Mouse (Mus musculus) thymus, postnatal 36 days (tissue): ENCODE data around the gene Rai1.

Source experiments
- DNase-seq, 2 experiments: peaks; one replicate each; pipeline ENCODE4 v3.0.0; 2022; ENCODE audit warnings: mixed read lengths in 2 of 2

The Rai1 gene

DNA sequence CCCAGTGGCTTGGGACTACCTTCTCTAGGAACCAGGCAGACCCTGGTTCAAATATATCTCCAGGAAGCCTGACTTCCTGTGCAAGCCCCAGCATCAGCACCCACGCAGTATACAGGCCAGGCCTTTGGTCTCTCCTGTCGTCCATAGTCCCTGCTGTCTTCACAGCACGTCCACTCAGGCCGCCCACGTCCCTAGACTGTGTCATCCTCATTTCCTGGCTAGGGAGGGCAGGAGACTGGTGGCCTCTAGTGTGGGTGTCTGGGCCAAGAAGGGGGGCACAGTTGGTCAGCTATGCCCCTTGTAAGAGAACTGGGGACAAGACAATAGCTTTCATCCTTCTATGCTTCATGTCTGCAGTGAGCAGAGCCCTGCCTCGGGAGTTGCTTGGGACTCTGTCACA, 87.7 kb downstream of the Rai1 start:
- DNase-seq = no peak

- peak in 1 of 2 experiments; percentile 23 for DNase-seq
Measured at GRCm38 (mm10) chr11:60193556-60193955, 88.7 kb downstream of the Rai1 start.

GRCm38 (mm10) chr11:60195108-60195507, 90.3 kb downstream of the Rai1 start:
- peak in 1 of 2 experiments; percentile 31 for DNase-seq

DNA sequence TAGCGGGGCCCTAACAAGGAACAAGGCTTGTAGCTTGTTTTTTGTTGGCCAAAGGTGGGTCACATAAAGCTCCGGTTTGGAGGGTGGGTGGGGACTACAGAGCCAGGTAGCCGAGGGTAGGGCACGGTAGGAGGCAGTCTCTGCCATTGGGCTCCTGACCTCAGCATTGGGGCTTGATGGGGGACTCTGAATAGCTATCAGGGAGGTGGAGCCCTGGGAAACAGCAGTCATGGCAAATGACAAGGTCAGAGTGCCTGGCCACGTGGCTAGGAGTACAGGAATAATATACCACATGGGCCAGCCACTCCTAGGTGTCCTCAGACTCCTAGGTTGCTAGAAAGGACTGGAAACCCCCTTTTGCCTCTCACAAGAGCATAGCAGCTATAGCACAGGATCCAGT, 91.5 kb downstream of the Rai1 start:
- peak in 1 of 2 experiments; percentile 11 for DNase-seq

DNA sequence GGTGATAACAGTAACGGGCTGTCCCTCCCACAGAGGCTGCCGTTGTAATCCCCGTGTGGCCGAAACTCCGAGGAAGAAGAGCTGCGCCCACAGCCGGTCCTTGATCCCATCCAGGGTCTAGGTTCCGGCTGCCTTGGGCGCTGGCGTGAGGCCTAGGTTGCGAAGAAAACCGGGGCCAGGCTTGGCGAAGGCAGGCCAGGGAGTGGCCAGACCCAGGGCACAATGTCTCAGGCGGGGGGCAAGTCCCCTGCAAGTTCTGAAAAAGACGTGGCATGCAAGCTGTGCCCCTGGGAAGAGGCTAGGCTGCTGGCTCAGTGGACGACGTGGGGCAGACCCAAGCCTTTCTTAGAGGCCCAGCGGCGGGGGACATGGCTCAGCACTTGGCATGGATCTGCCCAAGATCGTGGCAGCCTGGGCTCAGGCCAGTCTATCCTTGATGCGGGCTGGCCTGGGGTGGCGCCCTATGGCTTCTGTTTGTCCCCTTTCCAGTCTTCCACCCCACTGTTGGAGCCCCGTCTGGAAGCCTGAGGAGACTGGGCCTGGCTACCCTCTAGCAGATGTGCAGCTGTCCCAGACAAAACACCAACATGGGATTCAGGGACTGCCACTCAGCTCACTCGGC, 93.3 kb downstream of the Rai1 start:
- peak in 1 of 2 experiments; percentile 37 for DNase-seq

DNA sequence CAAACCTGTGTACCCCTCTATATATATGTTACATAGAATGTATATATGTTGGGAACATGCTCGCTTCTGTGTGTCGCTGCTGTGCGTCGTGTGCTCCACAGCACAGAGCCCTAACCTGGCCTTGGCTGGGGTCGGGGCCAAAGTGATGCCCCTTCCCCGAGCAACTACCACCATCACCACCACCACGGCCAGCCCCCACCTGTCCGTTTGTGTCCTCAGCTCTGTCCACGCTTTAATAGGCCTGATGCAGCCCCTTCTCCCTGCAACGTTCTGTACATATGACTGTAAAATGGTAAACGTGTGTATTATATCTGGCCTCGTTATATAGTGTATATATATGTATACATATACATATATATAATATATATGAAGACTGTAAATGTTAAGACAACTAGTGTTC, 93.8 kb downstream of the Rai1 start:
- DNase-seq = peak in 1 of 2 experiments; percentile 20

DNA sequence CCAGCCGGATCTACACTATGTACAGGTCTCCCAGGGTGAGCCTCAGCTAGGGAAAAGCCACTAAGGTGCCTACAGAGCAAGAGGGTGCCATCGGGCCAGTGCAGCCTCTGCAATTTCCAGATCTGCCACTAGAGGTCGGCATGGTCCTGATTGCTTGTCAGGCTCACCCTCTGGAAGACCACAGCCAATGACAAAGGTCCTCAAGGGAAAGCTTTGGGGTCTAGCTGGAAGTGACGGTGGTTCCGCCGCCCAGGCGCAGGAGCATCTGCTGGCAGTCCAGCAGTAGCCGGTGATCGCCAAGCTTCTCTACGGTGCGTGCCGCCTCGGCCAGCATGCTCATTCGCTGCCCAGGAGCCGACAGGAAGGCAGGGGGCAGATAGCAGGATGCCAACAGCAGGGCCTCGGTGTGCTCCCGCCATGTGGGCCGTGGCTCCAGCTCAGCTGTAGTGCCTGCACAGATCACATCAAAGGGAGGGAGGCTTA, 94.9 kb downstream of the Rai1 start:
- DNase-seq = peak; percentile 89 to 94

DNA sequence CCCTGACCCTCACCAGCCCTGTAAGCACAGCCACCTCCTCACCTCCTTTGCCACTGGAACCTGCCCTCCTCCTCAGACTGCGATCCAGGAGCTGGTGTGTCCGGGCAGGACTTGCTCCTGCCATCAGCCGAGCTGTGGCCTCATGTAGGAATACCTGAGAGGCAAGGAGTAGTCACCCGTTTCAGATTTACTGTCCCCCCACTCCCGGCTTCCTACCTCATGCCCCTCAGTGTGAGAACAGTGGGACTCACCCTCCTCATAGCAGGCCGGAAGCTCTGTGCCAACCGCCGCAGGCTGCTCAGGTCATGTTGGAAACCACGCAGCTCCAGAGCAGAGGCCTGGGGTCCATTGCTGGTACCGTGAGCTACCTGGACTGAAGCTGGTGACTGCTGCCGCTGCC, 95.6 kb downstream of the Rai1 start:
- DNase-seq = no peak

DNA sequence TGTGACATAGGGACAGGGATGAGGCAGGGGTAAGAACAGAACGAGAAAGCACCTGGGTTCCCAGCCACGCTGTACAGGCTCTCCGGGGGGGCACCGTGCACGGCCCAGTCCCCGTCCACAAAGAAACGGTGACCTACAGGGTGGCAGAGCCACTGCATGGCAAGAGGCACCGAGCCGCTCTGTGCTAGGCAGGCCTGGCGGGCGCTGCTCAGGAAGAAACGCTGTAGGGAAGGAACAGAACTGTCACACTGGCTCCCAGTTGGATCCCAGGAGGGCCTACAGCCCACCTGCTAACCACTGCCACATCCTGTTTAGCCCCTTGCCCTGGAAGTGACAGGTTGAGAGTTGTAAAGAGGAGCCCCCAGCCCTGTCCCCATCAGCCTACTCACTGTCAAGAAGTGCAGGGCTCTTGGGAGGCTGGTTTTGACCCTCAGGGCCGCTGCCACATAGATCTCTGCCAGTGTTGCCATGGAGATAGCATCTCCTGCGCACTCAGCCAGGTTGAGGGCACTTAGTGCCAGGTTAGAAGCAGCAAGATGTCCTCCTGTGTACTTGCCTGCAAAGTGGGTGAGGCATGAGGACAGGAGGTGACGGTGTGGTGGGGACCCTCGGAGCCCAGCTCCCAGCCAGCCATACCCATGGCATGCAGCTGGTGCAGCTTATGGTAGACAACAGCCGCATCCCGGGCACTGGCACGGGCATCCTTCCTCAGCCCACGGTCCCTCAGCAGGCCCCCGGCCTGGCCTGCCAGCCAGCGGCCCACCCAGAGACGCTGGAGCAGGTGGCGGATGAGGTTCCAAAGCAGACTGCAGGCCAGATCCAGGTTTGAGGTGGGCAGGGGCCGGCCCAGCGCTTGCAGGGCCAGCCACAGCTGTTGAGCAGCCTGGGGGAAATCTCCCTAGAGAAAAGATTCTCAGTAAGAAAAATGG, 98.2 kb downstream of the Rai1 start:
- DNase-seq = no peak

GRCm38 (mm10) chr11:60205026-60205425, 100.2 kb downstream of the Rai1 start:
- DNase-seq = no peak

- no peak for DNase-seq
Measured at GRCm38 (mm10) chr11:60206207-60206606, 101.4 kb downstream of the Rai1 start.

GRCm38 (mm10) chr11:60208201-60208600, 103.4 kb downstream of the Rai1 start:
- DNase-seq = no peak

- no peak for DNase-seq
Measured at GRCm38 (mm10) chr11:60208712-60209111, 103.9 kb downstream of the Rai1 start.

DNA sequence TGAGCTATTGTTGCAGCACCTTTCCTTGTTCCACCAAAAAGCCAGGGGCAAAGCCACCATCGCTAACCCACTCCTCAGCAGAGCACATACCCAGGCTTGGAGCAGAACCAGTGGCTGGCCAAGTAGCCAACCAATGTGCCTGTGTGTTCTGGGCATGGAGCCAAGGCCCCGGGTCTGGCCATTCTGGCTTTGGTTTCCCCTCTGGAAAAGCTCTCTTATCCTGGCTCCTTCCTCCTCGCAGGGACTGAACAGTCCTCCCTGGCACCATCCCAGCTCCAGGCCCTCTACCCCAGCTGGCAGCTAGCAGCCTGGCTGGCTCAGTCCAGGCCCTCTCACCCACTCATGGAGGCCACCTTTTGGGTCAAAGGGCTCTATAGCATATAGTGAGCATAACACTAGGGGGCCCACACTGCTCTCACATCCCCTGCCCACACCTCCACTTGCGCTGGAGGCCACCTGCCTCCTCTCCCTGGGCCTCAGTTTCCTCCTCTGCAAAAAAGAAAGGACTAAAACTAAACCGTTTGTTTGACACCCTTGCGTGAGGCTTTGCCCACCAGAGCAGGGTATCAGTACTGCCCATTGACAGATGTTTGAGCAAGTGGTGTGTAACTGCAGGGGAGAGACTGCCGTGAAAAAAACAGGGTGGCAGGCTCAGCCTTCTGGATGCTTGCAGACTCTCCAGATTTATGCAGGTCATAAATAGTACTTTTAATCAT, 104.6 kb downstream of the Rai1 start:
- DNase-seq = no peak

GRCm38 (mm10) chr11:60209933-60210249, 105.1 kb downstream of the Rai1 start:
- no peak for DNase-seq

DNA sequence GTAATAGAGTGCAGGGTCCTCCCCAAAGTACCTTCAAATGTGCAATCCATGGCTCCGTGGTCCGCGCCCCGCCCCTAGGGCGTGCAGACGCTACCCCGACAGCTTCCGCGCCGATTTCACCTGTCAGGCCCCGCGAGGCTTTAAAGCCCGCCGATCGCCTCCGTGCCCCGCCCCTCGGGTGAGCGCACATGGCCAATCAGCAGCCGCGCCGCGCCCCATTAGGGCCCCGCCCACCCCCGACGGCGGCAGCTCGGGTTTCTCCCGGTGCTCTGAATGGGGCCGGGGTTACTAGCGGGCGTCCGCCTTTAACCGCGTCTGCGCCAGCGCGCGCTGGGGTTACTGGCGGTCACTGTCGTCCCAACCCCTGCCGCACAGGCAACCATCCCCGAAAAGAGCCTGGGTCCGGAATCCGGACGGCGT, 105.5 kb downstream of the Rai1 start:
- peak; percentile 97 to 98 for DNase-seq

DNA sequence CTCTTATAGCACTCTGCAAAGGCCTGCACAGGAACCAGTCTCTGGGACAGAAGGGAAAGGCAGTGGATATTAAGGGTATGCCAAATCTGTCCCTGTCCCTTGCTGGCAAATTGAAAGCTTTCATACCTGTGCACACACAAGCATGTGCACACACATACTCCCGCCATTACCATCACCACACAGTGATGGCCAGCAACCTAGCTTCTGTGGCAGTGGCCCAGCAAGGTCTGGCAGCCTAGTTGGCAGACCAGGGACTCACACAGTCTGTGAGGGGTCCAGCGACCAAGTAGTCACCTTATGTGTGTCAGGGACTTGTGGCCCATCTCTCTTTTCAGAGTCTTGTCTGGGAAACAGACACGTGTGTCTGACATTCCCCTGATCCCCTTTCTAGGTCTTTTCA, 106.3 kb downstream of the Rai1 start:
- no peak for DNase-seq

DNA sequence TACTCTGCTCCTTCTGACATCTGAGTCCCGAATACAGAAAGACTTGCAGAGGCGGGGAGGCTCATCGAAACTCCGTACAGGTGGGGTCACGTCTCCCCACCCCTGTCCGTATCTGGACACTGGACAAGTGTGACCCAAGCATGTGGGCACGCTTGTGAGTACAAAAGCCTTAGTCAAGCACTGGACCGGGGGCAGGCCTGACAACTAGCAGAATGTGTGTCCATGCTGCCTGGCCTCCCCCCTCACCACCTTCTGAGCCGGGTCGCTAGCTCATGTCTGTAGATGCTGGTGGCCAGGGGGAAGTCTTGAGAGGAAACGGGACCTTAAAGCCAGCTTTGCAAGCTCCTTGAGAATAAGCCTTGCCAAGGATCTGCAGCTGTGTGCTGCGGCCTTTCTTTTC, 106.9 kb downstream of the Rai1 start:
- no peak for DNase-seq

DNA sequence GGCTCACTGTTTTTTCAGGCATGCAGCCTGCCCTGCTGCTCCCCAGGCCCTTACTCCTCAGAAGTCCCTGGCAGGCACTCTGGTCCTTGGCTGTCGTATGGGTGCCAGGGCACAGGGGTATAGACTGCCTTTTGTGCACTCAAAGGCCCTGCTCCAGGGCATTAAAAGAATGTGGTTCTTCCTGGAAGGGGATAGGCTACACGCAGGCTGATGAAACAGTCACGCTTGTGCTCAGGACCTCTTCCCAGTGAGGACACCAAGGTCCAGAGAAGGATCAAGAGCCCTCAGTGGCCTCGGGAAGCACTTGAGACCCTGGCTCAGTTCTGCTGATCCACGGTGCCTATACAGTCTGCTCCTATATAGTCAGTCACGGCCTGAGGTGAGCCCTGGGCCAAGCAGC, 108.5 kb downstream of the Rai1 start:
- no peak for DNase-seq

DNA sequence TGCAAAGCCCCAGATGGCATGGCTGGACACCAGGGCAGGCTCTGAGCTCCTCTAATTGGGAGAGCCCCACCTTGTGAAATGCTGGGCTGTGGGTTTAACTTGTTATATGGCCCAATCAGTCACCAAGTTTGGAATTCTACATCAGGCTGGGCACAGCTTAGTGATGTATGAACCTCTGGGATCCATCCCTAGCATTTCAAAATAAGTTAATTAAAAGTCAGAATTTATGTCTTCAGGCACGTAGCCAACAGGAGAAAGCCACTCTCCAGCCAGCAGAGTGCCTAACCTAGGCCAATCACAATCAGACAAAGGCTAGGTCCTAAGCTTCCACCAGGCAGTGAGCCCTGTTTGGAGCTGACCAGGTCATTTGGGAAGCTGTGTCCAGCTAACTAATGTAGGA, 111.9 kb downstream of the Rai1 start:
- no peak for DNase-seq

DNA sequence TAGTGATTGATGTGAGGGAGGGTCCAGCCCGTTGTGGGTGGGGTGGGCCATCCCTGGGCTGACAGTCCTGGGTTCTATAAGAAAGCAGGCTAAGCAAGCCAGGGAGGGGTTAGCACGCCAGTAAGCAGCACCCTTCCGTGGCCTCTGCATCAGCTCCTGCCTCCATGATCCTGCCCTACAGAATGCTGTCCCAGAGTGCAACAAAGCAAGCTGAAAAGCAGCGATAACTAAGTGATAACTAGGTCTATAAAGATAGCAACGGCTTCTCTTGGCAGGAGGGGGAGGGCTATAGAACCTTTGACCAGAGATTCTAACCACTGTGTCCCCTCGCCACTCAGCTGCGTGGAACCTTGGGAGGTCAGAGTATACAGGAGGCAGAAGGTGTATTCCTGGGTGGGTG, 112.7 kb downstream of the Rai1 start:
- DNase-seq = no peak

DNA sequence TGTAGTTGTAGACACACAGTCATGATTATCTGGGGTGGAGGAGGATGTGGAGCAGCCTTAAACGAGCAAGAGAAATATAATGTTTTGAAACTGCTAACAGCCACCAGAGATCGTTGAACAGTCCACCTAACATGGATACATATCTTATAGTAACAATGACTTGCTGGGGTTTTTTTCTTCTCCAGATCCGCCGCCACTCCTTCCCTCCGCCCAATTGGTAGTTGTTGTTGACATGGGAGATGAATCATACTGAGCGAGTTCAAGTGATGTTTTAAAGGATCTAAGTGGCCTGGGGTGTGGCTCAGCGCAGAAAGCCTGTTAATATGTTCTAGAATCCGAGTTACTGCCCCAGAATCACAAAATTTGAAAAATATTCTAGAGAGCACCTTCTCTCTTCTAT, 114.8 kb downstream of the Rai1 start:
- no peak for DNase-seq

DNA sequence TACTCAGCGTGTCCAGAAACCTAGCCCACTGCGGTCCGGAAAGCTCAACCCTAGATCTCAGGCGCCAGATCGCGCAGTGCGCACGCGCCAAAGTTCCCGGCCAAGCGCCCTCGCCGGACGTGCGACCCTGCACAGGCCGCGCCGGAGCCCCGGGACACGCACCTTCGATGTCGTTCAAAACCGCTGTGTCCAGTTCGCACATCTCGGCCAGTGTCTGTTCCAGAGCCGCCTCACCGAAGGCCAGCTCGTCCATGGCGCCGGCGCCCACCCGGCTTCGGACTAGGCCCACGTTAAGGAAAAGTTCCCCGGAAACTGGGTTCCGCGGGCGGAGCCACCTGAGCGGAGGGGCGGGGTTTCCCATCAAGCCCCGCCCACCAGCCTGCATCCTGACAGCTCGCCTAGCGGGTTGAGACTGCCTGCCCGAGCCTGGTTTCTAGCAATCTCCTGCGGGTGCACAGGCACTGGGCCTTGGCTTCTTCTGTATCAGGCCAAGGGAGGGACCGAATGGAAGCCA, 115.5 kb downstream of the Rai1 start:
- DNase-seq = peak; percentile 92 to 96
